Mouse (Mus musculus) midbrain, embryonic 12.5 days (tissue): ENCODE data around the gene Angptl8. TPM values are rescaled to one million over a fixed set of nuclear protein-coding genes. Genes with fewer than 3 reads are reported as not detected.

Source experiments
- ATAC-seq: fragments of 200-750 bp; cut with Nextera tagmentation; 2 replicates; pipeline ENCODE4 v1.8.0; 2017; ENCODE audit warnings: low read depth, moderate TSS enrichment, moderate library complexity; ENCODE audit not compliant: low FRiP score
- H3K27ac ChIP-seq: fragments of 300-500 bp; sonication (generic); replicated peaks from 2 replicates; pipeline ENCODE4 v1.5.1; 2016; ENCODE audit warnings: mild to moderate bottlenecking
- H3K27me3 ChIP-seq: fragments of 300-500 bp; sonication (generic); 2 replicates; pipeline ENCODE4 v1.6.1; 2016; ENCODE audit warnings: mild to moderate bottlenecking
- H3K36me3 ChIP-seq: fragments of 300-500 bp; sonication (generic); 2 replicates; pipeline ENCODE4 v1.6.1; 2016
- H3K4me1 ChIP-seq: fragments of 300-500 bp; sonication (generic); 2 replicates; pipeline ENCODE4 v1.6.1; 2016
- H3K4me2 ChIP-seq: fragments of 300-500 bp; sonication (generic); replicated peaks from 2 replicates; pipeline ENCODE4 v1.6.1; 2016; ENCODE audit warnings: mild to moderate bottlenecking, moderate library complexity
- H3K4me3 ChIP-seq: fragments of 300-500 bp; sonication (generic); 2 replicates; pipeline ENCODE4 v1.5.1; 2016; ENCODE audit warnings: mild to moderate bottlenecking
- H3K9ac ChIP-seq: fragments of 300-500 bp; sonication (generic); replicated peaks from 2 replicates; pipeline ENCODE4 v1.6.1; 2016; ENCODE audit warnings: mild to moderate bottlenecking, moderate library complexity
- H3K9me3 ChIP-seq: fragments of 300-500 bp; sonication (generic); 2 replicates; pipeline ENCODE4 v1.6.1; 2016; ENCODE audit warnings: mild to moderate bottlenecking
- WGBS: fragments of 180-500 bp; shearing (Covaris S2); methylation state at CpG from one replicate; pipeline ENCODE4 v1.1.7; 2016; 5-methylcytosine and 5-hydroxymethylcytosine counted together
- microRNA-seq: library from miRNA; unstranded; fragments of <30 nt; microRNA quantifications from one replicate; pipeline ENCODE4, GENCODE M21; 2017
- polyA plus RNA-seq: library from polyadenylated mRNA; unstranded; fragments of >200 nt; fragmentation: Nextera tagmentation; extraction: Ambion mirVana; gene quantifications from 2 replicates; pipeline ENCODE4 v1.2.1, GENCODE M21; 2016

Angptl8 gene
- polyA plus RNA-seq, 1 experiment from 2014 or later = 0.28 TPM

GRCm38 (mm10) chr9:21870879-21871524 lies 35.7 kb downstream of the Angptl8 start:
- Histone ChIP-seq H3K4me1 (0 out of 2 replicates have a peak, but pooled peaks cover 3% of the 10 kb centered on the region), H3K9ac (no peak overlapping the region), H3K4me2 (peak overlapping the region; percentile 35), H3K27me3 (0 out of 2 replicates have a peak, but pooled peaks cover 4% of the 10 kb centered on the region), H3K4me3 (no peak overlapping the region), H3K9me3 (no peaks in the 10 kb centered on the region), H3K36me3 (no peaks in the 10 kb centered on the region), H3K27ac (no peak overlapping the region)
- 0 out of 2 replicates have a peak, but pooled peaks have one; percentile 54 for ATAC-seq
- 18% methylated on average over 20 of the region's 20 CpGs for WGBS

DNA sequence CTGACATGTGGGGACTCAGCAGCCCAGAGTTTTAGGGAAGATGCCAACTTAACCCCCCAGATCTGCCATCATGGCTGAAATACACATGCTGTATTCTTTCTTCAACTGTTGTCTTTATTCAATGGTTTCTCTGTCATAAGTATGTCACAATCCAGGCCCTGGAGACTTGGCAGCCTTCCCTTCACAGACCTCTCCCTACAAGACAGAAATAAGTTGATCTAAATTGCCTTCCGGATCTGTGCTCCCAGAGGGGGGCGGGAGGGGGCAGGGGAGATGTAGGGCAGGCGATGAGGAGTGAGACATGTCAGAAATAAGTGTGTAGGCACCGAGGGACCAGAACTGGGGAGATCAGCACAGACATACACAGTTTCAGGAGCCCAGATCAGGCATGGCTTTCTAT lies 36.9 kb downstream of the Angptl8 start:
- H3K4me3 ChIP-seq = no peak overlapping the region
- H3K36me3 ChIP-seq = no peaks in the 10 kb centered on the region
- H3K4me1 ChIP-seq = 0 out of 2 replicates have a peak, but pooled peaks cover 3% of the 10 kb centered on the region
- 0 out of 2 replicates have a peak, but pooled peaks cover 4% of the 10 kb centered on the region for H3K27me3 ChIP-seq
- 55% methylated on average over 4 of the region's 4 CpGs for WGBS
- no peak overlapping the region for H3K9ac ChIP-seq
- no peak overlapping the region for H3K4me2 ChIP-seq
- no peaks in the 10 kb centered on the region for H3K9me3 ChIP-seq
- no peak overlapping the region for H3K27ac ChIP-seq
- ATAC-seq = no peak

DNA sequence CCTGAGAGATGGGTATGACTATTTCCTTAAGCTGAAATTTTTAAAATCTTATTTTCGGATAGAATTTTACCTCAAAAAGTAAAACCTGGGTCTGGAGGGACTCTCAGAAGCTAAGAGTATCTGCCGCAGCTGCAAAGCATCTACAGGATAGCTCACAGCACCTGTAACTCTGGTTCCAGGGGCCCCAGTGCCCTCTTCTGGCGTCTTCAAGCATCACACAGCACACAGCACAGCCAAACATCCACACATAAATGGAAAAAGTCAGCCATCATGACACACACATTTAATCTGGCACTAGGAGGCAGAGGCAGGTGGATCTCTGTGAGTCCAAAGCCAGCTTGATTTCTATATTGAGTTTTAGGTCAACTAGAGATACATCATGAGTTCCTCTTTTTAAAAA lies 41.3 kb downstream of the Angptl8 start:
- H3K4me1 ChIP-seq = no peaks in the 10 kb centered on the region
- H3K27me3 ChIP-seq = 0 out of 2 replicates have a peak, but pooled peaks cover 4% of the 10 kb centered on the region
- H3K9ac ChIP-seq = no peak overlapping the region
- no peak overlapping the region for H3K4me3 ChIP-seq
- peaks cover 4% of the 10 kb centered on the region; the same call in 1 of the 2 replicates for H3K9me3 ChIP-seq
- WGBS = 63% methylated on average over 3 of the region's 3 CpGs
- no peak for ATAC-seq
- H3K36me3 ChIP-seq = no peaks in the 10 kb centered on the region
- H3K4me2 ChIP-seq = no peak overlapping the region
- no peak overlapping the region for H3K27ac ChIP-seq

Small RNAs within 50 kb of the gene (microRNA-seq; reads per million reads assigned to microRNA genes)
- 5.6 reads per million, percentile 20 among the genes with 10 or more reads in this experiment for gene Mir7083

Other genes with a start within 250 kb of the Angptl8 start
- gene Timm29, start 242.8 kb upstream of the Angptl8 start, polyA plus RNA-seq = 57.6 and 60.9 TPM in 2 replicates
- 20.8 and 21.2 TPM in 2 replicates for gene Yipf2, start 242.7 kb upstream of the Angptl8 start, polyA plus RNA-seq
- 178 and 189 TPM in 2 replicates for gene Smarca4, start 219.3 kb upstream of the Angptl8 start, polyA plus RNA-seq
- gene Ldlr, start 112.0 kb upstream of the Angptl8 start, polyA plus RNA-seq = 39.5 and 43.5 TPM in 2 replicates
- gene Spc24, start 75.2 kb upstream of the Angptl8 start, polyA plus RNA-seq = 74.2 and 87.2 TPM in 2 replicates
- 7.7 and 9.9 TPM in 2 replicates for gene Kank2, start 36.8 kb upstream of the Angptl8 start, polyA plus RNA-seq
- 20.0 and 24.5 TPM in 2 replicates for gene Dock6, start 17.1 kb downstream of the Angptl8 start, polyA plus RNA-seq
- gene Rab3d, start 82.7 kb downstream of the Angptl8 start, polyA plus RNA-seq = 13.2 and 13.4 TPM in 2 replicates
- 6.1 and 6.9 TPM in 2 replicates for gene Ccdc159, start 92.0 kb downstream of the Angptl8 start, polyA plus RNA-seq
- gene Tmem205, start 92.0 kb downstream of the Angptl8 start, polyA plus RNA-seq = 32.7 and 36.9 TPM in 2 replicates
- gene Plppr2, start 101.5 kb downstream of the Angptl8 start, polyA plus RNA-seq = 45.6 and 47.0 TPM in 2 replicates
- 7.8 and 8.1 TPM in 2 replicates for gene Swsap1, start 120.2 kb downstream of the Angptl8 start, polyA plus RNA-seq
- 3.0 and 3.4 TPM in 2 replicates for gene Epor, start 128.0 kb downstream of the Angptl8 start, polyA plus RNA-seq
- gene Rgl3, start 153.9 kb downstream of the Angptl8 start, polyA plus RNA-seq = 2.7 TPM in 2 replicates
- gene Ccdc151, start 167.1 kb downstream of the Angptl8 start, polyA plus RNA-seq = 3.8 and 4.9 TPM in 2 replicates
- 99.2 and 100.0 TPM in 2 replicates for gene Prkcsh, start 167.3 kb downstream of the Angptl8 start, polyA plus RNA-seq
- gene Elavl3, start 216.5 kb downstream of the Angptl8 start, polyA plus RNA-seq = 60.4 and 61.9 TPM in 2 replicates
- not detected in 2 replicates for gene Gm49318, start 235.7 kb downstream of the Angptl8 start, polyA plus RNA-seq
- 19.0 and 21.2 TPM in 2 replicates for gene Zfp653, start 235.9 kb downstream of the Angptl8 start, polyA plus RNA-seq
- 35.6 and 40.7 TPM in 2 replicates for gene Ecsit, start 249.9 kb downstream of the Angptl8 start, polyA plus RNA-seq